Mouse (Mus musculus): ENCODE data around the gene Pik3ca. TPM values are rescaled to one million over a fixed set of nuclear protein-coding genes. Genes with fewer than 3 reads are reported as not detected.

The Pik3ca gene
- polyA plus RNA-seq, 1 experiment, result 8.7 TPM

- 39% methylated on average over 1 of the region's 1 CpGs for WGBS
- Histone ChIP-seq H3K4me3 (replicated peaks; ENCODE audit: control insufficient read depth, low read depth, low read length) (no peak overlapping the region), H3K4me1 (ENCODE audit: control insufficient read depth, insufficient read depth, low read length) (no peaks in the 10 kb centered on the region; the same call in 1 of the 2 replicates), H3K27ac (ENCODE audit: control insufficient read depth, insufficient read depth, low read depth, low read length, poor library complexity) (no peak overlapping the region)
- TF ChIP-seq POLR2A (IDR thresholded peaks at IDR 0.05; ENCODE audit: borderline replicate concordance, control insufficient read depth, low read depth, low read length) (no peak), CTCF (IDR thresholded peaks at IDR 0.05; ENCODE audit: control insufficient read depth, insufficient read depth, low read length) (no peak)
Measured at GRCm38 (mm10) chr3:32405699-32406098, 8.2 kb downstream of the Pik3ca start.

GRCm38 (mm10) chr3:32406804-32407203 lies 9.3 kb downstream of the Pik3ca start:
- no peaks in the 10 kb centered on the region; the same call in 1 of the 2 replicates for H3K4me1 ChIP-seq (ENCODE audit: control insufficient read depth, insufficient read depth, low read length)
- no peak overlapping the region for H3K4me3 ChIP-seq (replicated peaks; ENCODE audit: control insufficient read depth, low read depth, low read length)
- no peak overlapping the region for H3K27ac ChIP-seq (ENCODE audit: control insufficient read depth, insufficient read depth, low read depth, low read length, poor library complexity)
- WGBS, result 48% methylated on average over 6 of the region's 6 CpGs
- TF ChIP-seq POLR2A (IDR thresholded peaks at IDR 0.05; ENCODE audit: borderline replicate concordance, control insufficient read depth, low read depth, low read length) (no peak), CTCF (IDR thresholded peaks at IDR 0.05; ENCODE audit: control insufficient read depth, insufficient read depth, low read length) (no peak)

GRCm38 (mm10) chr3:32408811-32409273 lies 11.4 kb downstream of the Pik3ca start:
- 67% methylated on average over 3 of the region's 3 CpGs for WGBS
- Histone ChIP-seq H3K4me3 (replicated peaks; ENCODE audit: control insufficient read depth, low read depth, low read length) (no peak overlapping the region), H3K4me1 (ENCODE audit: control insufficient read depth, insufficient read depth, low read length) (no peaks in the 10 kb centered on the region; the same call in 1 of the 2 replicates), H3K27ac (ENCODE audit: control insufficient read depth, insufficient read depth, low read depth, low read length, poor library complexity) (no peak overlapping the region)
- TF ChIP-seq CTCF (IDR thresholded peaks at IDR 0.05; ENCODE audit: control insufficient read depth, insufficient read depth, low read length) (no peak), POLR2A (IDR thresholded peaks at IDR 0.05; ENCODE audit: borderline replicate concordance, control insufficient read depth, low read depth, low read length) (no peak)

- Histone ChIP-seq H3K4me1 (ENCODE audit: control insufficient read depth, insufficient read depth, low read length) (no peaks in the 10 kb centered on the region; the same call in none of the 2 replicates), H3K27ac (ENCODE audit: control insufficient read depth, insufficient read depth, low read depth, low read length, poor library complexity) (no peak overlapping the region), H3K4me3 (replicated peaks; ENCODE audit: control insufficient read depth, low read depth, low read length) (no peak overlapping the region)
- WGBS, result 75% methylated on average over 7 of the region's 7 CpGs
- TF ChIP-seq POLR2A (IDR thresholded peaks at IDR 0.05; ENCODE audit: borderline replicate concordance, control insufficient read depth, low read depth, low read length), result no peak
- TF ChIP-seq CTCF (IDR thresholded peaks at IDR 0.05; ENCODE audit: control insufficient read depth, insufficient read depth, low read length), result no peak
Measured at GRCm38 (mm10) chr3:32412502-32413044, 15.1 kb downstream of the Pik3ca start.

GRCm38 (mm10) chr3:32414381-32414780 lies 16.9 kb downstream of the Pik3ca start:
- H3K4me1 ChIP-seq (ENCODE audit: control insufficient read depth, insufficient read depth, low read length), result no peaks in the 10 kb centered on the region; the same call in none of the 2 replicates
- H3K27ac ChIP-seq (ENCODE audit: control insufficient read depth, insufficient read depth, low read depth, low read length, poor library complexity), result no peak overlapping the region
- WGBS, result 58% methylated on average over 4 of the region's 4 CpGs
- H3K4me3 ChIP-seq (replicated peaks; ENCODE audit: control insufficient read depth, low read depth, low read length), result no peak overlapping the region
- TF ChIP-seq CTCF (IDR thresholded peaks at IDR 0.05; ENCODE audit: control insufficient read depth, insufficient read depth, low read length), result no peak

GRCm38 (mm10) chr3:32415370-32416309 lies 18.2 kb downstream of the Pik3ca start:
- TF ChIP-seq CTCF (IDR thresholded peaks at IDR 0.05; ENCODE audit: control insufficient read depth, insufficient read depth, low read length), result no peak
- TF ChIP-seq POLR2A (IDR thresholded peaks at IDR 0.05; ENCODE audit: borderline replicate concordance, control insufficient read depth, low read depth, low read length), result no peak
- no peak overlapping the region for H3K4me3 ChIP-seq (replicated peaks; ENCODE audit: control insufficient read depth, low read depth, low read length)
- H3K27ac ChIP-seq (ENCODE audit: control insufficient read depth, insufficient read depth, low read depth, low read length, poor library complexity), result no peak overlapping the region
- no peaks in the 10 kb centered on the region; the same call in none of the 2 replicates for H3K4me1 ChIP-seq (ENCODE audit: control insufficient read depth, insufficient read depth, low read length)
- WGBS, result 80% methylated on average over 3 of the region's 3 CpGs

- H3K4me1 ChIP-seq (ENCODE audit: control insufficient read depth, insufficient read depth, low read length), result no peaks in the 10 kb centered on the region; the same call in none of the 2 replicates
- TF ChIP-seq CTCF (IDR thresholded peaks at IDR 0.05; ENCODE audit: control insufficient read depth, insufficient read depth, low read length) (no peak), POLR2A (IDR thresholded peaks at IDR 0.05; ENCODE audit: borderline replicate concordance, control insufficient read depth, low read depth, low read length) (no peak)
- WGBS, result 81% methylated on average over 5 of the region's 5 CpGs
- no peak overlapping the region for H3K4me3 ChIP-seq (replicated peaks; ENCODE audit: control insufficient read depth, low read depth, low read length)
- no peak overlapping the region for H3K27ac ChIP-seq (ENCODE audit: control insufficient read depth, insufficient read depth, low read depth, low read length, poor library complexity)
Measured at GRCm38 (mm10) chr3:32417751-32418211, 20.3 kb downstream of the Pik3ca start.

GRCm38 (mm10) chr3:32419866-32420265 lies 22.4 kb downstream of the Pik3ca start:
- TF ChIP-seq CTCF (IDR thresholded peaks at IDR 0.05; ENCODE audit: control insufficient read depth, insufficient read depth, low read length) (no peak), POLR2A (IDR thresholded peaks at IDR 0.05; ENCODE audit: borderline replicate concordance, control insufficient read depth, low read depth, low read length) (no peak)
- Histone ChIP-seq H3K27ac (ENCODE audit: control insufficient read depth, insufficient read depth, low read depth, low read length, poor library complexity) (no peak overlapping the region), H3K4me1 (ENCODE audit: control insufficient read depth, insufficient read depth, low read length) (no peaks in the 10 kb centered on the region; the same call in none of the 2 replicates), H3K4me3 (replicated peaks; ENCODE audit: control insufficient read depth, low read depth, low read length) (no peak overlapping the region)
- WGBS, result 33% methylated on average over 2 of the region's 2 CpGs
